Mouse (Mus musculus): ENCODE data around the gene AC129217.1.
A peak's percentile ranks its signal among the peaks of the same experiment; 100 is the strongest.

GRCm38 (mm10) chr19:8880311-8881033 lies 50.9 kb downstream of the AC129217.1 start, which contains the start of gene Uqcc3:
- TF ChIP-seq POLR2A (IDR thresholded peaks at IDR 0.05; ENCODE audit: extremely low read depth, insufficient read depth, low read length) (peak; percentile 73; the same call in 1 of the 2 replicates), CTCF (IDR thresholded peaks at IDR 0.05; ENCODE audit: low read depth, low read length) (no peak)

Measured in liver, adult 2 months (tissue).